Mouse (Mus musculus): Measurements from ENCODE around the gene Fam129b. TPM values are rescaled to one million over a fixed set of nuclear protein-coding genes. Genes with fewer than 3 reads are reported as not detected.

The Fam129b gene
- total RNA-seq, 2 experiments from 2014 or later = 22.6 to 26.3 TPM

- no peak for DNase-seq (ENCODE audit: low spot score in 2 of 2)
These were observed 88.1 kb downstream of the Fam129b start for GRCm38 (mm10) chr2:32963981-32964380.

- no peak for DNase-seq (ENCODE audit: low spot score in 2 of 2)
These were observed 88.9 kb downstream of the Fam129b start for GRCm38 (mm10) chr2:32964659-32965457.

GRCm38 (mm10) chr2:32965511-32966183, 89.7 kb downstream of the Fam129b start:
- DNase-seq (ENCODE audit: low spot score in 2 of 2) = no peak

GRCm38 (mm10) chr2:32966184-32966688, 90.3 kb downstream of the Fam129b start:
- DNase-seq (ENCODE audit: low spot score in 2 of 2) = no peak

- peak; percentile 82 to 85 for DNase-seq (ENCODE audit: low spot score in 2 of 2)
These were observed 91.0 kb downstream of the Fam129b start for GRCm38 (mm10) chr2:32966689-32967631.

GRCm38 (mm10) chr2:32968024-32968614, 92.2 kb downstream of the Fam129b start:
- DNase-seq (ENCODE audit: low spot score in 2 of 2) = no peak

- DNase-seq (ENCODE audit: low spot score in 2 of 2) = no peak
These were observed 93.4 kb downstream of the Fam129b start for GRCm38 (mm10) chr2:32969326-32969725.

GRCm38 (mm10) chr2:32971235-32971634, 95.3 kb downstream of the Fam129b start:
- DNase-seq (ENCODE audit: low spot score in 2 of 2) = peak in 1 of 2 experiments; percentile 60

GRCm38 (mm10) chr2:32974216-32974615, 98.3 kb downstream of the Fam129b start:
- DNase-seq (ENCODE audit: low spot score in 2 of 2) = no peak

Other genes starting within 250 kb of the Fam129b start
- gene Eng, start 229.5 kb upstream of the Fam129b start, total RNA-seq (2021) = 10 to 100 TPM; 25.9 to 28.2 TPM
- gene Fpgs, start 172.0 kb upstream of the Fam129b start, total RNA-seq (2021) = 10 to 100 TPM; 17.1 to 17.2 TPM
- gene Cdk9, start 163.0 kb upstream of the Fam129b start, total RNA-seq (2021) = 10 to 100 TPM; 86.8 to 92.1 TPM
- 10 to 100 TPM; 34.7 to 40.3 TPM for gene Sh2d3c, start 155.1 kb upstream of the Fam129b start, total RNA-seq (2021)
- 1 to 10 TPM; 2.1 to 3.2 TPM for gene 6330409D20Rik, start 135.1 kb upstream of the Fam129b start, total RNA-seq (2021)
- 10 to 100 TPM; 28.9 to 32.9 TPM for gene Tor2a, start 118.9 kb upstream of the Fam129b start, total RNA-seq (2021)
- gene Ttc16, start 100.5 kb upstream of the Fam129b start, total RNA-seq (2021) = under 1 TPM; 0.71 to 0.94 TPM
- gene Ptrh1, start 100.3 kb upstream of the Fam129b start, total RNA-seq (2021) = 10 to 100 TPM in 1 of 2 experiments, 1 to 10 TPM in 1; 5.4 to 11.5 TPM
- gene Cfap157, start 91.7 kb upstream of the Fam129b start, total RNA-seq (2021) = under 1 TPM; 0.75 to 0.76 TPM
- 100 to 1,000 TPM; 525 to 547 TPM for gene Stxbp1, start 28.9 kb upstream of the Fam129b start, total RNA-seq (2021)
- 100 to 1,000 TPM; 155 to 179 TPM for gene Rpl12, start 85.4 kb downstream of the Fam129b start, total RNA-seq (2021)
- 10 to 100 TPM; 36.5 to 40.4 TPM for gene Lrsam1, start 85.5 kb downstream of the Fam129b start, total RNA-seq (2021)
- 10 to 100 TPM; 23.2 to 26.9 TPM for gene Slc2a8, start 106.0 kb downstream of the Fam129b start, total RNA-seq (2021)